Mouse (Mus musculus) cerebellum, postnatal 4 days (tissue): ENCODE measurements around the gene Herc6.
"Not testable (repeated sequence)": the region's sequence is repeated elsewhere in the genome, so short reads cannot be mapped to it uniquely, and the experiment has no call there.

Experiments
- DNase-seq, 2 experiments: peaks; one replicate each; pipeline ENCODE4 v3.0.0; 2022; ENCODE audit warnings: low spot score in 2 of 2, mixed read lengths in 1 of 2

Herc6 gene

DNA sequence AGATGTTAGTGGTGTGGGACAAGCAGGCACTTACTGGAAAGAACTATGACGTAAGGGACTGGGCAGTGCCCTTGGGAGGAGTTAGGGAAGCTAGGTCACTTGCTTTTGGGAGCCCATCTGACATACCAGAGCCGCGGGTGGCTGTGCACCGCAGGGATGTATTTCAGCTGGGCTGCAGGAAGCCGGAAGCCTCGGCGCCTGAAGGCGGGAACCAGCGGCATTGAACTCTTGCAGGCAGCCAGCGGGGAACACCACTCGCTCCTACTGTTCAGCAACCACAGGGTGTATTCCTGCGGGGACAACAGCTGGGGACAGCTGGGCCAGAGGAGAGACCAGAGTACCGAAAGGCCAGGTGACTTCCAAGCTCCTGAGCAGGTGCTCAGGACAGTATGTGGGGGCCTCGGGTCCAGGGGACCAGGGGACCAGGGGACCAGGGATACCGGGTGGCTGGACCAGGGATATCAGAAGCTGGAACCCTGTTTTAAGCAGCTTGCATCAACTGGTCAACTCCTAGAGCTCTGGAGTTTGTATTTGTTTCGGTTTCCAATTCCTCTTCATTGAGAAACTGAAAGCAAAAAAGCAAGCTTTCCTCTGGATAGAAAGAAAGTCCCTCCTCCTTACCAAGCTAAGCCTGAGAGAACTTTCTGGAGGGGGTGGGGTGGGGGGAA is at the start of gene Herc6:
TSS of gene Herc6 (plus strand) at position 120 of the 668 bp plus-strand sequence.
- peak; percentile 5 to 21 for DNase-seq

- DNase-seq, result no peak
Measured at GRCm38 (mm10) chr6:57531011-57531410, 49.8 kb upstream of the Herc6 start.

DNA sequence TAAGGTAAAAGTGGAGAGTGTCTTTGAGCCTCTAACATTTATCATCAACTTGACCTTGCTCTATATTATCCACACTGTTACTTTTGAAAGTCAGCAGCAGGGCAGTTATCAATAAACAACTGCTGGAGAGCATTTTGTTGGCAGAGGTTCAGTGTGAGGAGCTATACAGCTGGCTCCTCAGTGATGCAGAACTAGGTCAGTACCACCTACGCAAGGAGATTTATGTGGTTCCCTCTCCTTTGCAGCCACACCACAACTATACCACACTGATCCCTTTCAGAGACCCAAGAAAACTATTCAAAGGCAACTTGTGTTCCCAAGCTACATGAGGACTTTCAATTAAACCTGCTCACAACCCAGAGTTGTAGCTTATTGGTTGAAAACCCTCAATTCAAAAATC is 49.4 kb upstream of the Herc6 start:
- no peak for DNase-seq

GRCm38 (mm10) chr6:57532022-57532421 is 48.8 kb upstream of the Herc6 start:
- DNase-seq, result no peak

GRCm38 (mm10) chr6:57533410-57533809 is 47.4 kb upstream of the Herc6 start:
- no peak for DNase-seq

DNA sequence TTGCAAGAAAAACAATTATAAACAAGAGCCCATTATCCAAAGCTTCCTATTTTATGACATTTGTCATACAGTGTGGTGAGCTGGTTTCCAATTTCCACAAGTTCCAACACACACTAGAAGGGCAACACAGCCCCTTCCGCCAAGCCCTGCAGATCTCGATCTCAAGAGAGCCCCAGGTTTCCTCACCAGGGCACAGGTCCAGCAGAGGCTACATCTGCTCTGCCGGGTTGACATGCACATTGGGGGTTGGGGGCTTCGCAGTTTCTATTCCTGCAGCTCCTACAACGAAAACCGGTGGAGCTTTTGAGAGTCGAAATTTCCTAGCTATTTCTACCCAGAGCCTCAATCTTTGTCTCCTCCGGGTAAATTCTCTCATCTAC is 46.6 kb upstream of the Herc6 start:
- DNase-seq, result peak in 1 of 2 experiments; percentile 14

GRCm38 (mm10) chr6:57534611-57535286 is 46.1 kb upstream of the Herc6 start:
- peak; percentile 27 for DNase-seq

DNA sequence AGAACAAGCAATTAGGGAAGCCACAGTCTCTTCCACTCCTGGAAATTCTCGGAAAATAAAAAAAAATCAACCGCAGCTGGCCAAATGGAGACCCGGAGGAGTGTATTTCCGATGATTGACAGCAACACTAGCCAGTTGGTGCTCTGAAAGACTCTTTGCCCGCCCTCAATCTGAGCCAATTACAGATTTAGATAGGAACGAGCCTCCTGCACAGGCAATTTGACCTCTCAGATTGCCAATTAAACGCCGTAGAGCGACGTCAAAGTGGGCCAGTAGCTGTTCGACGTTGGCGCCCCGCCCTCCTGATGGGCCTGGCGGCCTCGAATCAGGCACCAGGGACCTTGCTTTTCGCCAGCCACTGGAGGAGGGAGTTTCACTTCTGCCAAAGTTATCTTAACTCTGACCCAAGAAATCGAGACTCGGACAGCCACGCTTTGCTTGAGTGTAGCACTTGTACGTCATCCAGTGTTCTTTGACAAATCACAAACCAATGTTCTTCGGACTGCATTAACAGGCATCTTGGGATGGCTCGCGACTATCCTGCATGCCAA is 45.3 kb upstream of the Herc6 start, which contains the start of gene Ppm1k:
TSS of gene Ppm1k (minus strand) at position 83 of the 551 bp plus-strand sequence.
- peak; percentile 87 to 96 for DNase-seq

GRCm38 (mm10) chr6:57535971-57536669 is 44.7 kb upstream of the Herc6 start:
- peak in 1 of 2 experiments; percentile 14 for DNase-seq

- DNase-seq, result no peak
Measured at GRCm38 (mm10) chr6:57537887-57538286, 42.9 kb upstream of the Herc6 start.

GRCm38 (mm10) chr6:57540950-57541498 is 39.8 kb upstream of the Herc6 start:
- DNase-seq, result no peak

- no peak for DNase-seq
Measured at GRCm38 (mm10) chr6:57541737-57542335, 39.0 kb upstream of the Herc6 start.

DNA sequence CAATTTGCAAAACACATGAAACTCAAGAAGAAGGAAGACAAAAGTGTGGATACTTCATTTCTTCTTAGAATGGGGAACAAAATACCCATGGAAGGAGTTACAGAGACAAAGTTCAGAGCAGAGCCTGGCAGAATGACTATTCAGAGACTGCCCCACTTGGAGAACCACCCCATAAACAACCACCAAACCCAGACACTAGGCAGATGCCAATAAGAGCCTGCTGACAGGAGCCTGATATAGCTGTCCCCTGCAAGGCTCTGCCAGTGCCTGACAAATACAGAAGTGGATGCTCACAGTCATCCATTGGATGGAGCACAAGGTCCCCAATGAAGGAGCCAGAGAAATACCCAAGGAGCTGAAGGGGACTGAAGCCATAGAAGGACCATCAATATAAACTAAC is 37.2 kb upstream of the Herc6 start:
- not testable (repeated sequence) for DNase-seq

DNA sequence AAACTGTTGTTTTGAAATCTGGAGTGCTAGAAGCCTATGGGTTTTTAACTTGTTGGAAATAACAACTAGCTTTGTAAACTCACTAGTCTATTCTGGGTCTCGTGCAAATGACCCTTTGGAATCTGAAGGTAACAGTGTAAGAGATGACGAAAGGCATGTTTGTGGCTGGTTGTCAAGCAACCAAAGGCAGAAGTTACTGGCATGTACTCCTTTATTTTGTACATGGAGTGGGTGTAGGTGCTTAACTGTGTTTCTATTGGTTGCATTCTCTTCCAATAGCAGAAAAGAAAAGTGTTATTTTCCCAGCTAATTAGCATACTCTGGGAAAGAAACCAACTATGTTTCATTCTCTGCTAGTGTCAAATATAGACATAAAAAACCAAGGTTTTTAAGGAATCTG is 35.9 kb upstream of the Herc6 start:
- no peak for DNase-seq

DNA sequence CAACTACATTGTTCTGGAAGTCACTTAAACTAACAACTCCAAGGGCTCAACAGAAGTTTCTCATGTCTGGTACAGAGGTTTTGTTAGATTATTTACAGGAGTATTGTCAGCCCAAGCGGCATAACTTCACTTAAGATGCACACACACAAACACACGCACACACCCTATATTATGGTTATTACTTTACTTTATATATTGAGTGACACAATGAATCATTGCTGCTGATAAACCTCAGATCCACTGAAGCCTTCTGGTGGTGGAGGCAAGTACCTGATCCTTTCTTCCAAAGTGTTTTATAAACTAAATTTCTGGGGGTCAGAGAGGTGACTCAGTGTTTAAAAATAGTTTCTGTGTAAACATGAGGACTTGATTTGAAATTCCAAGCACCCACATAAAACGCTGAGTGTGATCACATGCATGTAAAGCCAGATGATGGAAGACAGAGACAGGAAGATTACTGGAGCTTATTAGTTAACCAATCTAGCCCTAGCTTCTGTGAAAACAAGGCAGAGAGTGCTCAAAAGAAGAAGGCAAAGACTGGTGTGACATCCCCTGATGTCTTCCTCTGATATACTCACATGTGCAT is 29.5 kb upstream of the Herc6 start:
- DNase-seq, result no peak

DNA sequence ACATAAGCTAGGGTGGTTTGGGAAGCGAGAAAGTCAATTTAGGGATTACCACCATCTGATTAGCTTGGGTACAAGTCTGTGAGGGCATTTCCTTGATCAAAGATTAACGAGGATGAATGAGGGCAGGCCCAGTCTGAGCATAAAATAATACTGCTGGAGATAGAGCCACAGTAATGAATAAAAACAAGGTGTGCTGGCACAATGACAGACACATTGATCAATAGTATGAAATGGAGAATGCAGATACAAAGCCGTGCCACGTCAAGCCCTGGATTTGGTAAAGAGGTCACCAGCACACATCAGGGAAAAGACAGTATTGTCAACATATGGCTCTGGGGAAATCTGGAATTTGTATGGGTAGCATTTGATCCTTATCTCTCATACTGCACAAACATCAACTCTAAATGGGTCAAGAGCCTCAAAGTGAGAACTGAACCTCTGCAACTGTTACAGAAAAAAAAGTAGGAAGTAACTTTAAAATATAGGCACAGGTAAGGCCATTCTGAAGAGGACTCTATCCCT is 22.9 kb upstream of the Herc6 start:
- DNase-seq, result no peak

DNA sequence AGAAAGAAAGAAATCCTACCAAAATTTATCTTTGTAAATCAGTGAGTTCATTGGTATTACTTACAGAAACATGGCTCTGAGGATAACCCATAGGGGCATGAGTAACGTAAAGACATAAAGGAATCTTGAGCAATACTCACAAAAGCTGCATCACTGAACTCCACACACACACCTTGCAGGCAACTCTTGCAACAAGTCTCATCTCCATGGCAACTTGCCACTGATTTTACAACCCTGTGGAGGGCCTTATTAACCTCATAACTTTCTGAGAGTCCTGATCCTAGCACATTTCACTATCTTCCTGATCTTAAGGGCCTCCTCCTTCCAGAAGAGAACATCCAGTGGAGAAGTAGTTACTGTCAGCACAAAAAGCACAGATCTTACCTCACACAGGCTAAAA is 17.3 kb upstream of the Herc6 start:
- DNase-seq, result no peak

- DNase-seq, result peak in 1 of 2 experiments; percentile 2
Measured at GRCm38 (mm10) chr6:57565452-57565851, 15.3 kb upstream of the Herc6 start.

DNA sequence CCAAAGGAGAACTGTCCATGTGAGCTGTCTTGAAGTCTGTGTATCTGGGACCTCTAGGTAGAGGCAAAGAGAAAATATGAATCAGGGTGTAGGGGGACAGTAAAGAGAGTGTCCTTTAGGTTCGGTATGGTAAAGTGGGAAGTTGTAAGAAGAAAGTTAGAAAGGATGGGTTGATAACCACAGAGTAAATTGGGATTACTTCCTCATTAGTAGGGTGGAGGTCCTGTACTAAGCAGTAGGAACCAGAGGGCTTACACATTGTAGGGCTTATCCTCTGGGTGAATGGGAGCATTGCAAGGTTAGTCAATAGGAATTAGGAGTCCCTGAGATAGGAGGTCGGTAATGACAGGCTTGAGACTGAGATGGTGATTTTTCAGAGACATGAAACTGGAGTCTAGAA is 13.2 kb upstream of the Herc6 start:
- DNase-seq, result no peak

DNA sequence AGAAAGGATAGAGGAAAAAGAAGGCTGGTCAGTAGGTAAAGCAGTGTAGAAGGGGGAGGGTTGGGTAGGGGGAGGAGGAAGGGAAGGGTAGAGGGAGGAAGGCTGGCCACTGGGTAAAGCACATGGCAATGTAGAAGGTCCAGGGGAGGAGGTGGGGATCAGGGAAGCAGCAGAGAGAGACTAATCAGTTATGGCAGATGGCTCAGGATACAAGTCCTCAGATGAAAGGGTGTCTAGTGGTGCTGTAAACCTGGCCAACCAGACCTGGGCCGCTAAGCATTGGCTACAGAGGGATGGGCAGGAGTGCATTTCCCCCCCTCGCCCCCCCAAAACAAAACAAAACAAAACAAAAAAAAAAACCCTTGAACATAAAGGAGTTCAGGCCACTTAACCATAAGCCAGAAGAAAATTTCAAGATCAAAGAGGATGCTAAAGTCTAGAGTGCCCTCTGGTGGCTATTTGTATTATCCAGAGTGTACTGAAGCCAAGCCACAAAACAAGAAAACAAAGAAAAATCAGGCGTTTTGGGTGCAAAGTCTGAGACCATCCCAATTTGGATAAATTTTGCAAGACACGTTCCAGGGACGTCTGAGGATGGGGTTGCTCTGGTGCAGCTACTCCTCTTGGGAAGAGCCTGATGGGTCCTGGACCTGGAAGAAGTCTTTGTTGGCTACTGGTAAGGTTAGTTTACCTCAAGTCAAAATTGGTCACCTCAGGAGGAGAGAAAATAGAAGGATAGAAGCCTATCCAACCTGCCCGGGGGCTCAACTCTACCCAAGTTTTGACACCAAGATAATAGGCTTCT is 10.4 kb upstream of the Herc6 start:
- peak in 1 of 2 experiments; percentile 40 for DNase-seq
